Comparison of ENCODE assay signal across 23 mouse cellular contexts in the genomic region with DNA sequence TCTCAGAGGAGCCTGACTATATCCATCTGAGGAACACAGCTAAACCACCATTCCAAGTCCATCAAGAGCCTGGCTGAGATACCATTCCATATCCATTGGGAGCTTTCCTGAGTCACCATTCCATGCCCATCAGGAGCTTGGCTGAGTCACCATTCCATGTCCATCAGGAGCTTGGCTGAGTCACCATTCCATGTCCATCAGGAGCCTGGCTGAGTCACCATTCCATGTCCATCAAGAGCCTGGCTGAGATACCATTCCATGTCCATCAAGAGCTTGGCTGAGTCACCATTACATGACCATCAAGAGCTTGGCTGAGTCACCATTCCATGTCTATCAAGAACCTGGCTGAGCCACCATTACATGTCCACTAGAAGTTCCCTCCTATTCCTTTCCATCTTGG.
DNase-seq lines count a peak whose midpoint lies in the region; ATAC-seq and TF ChIP-seq lines count a peak whose summit lies in the region.
"Had no signal": no experiment of that assay in that cellular context is flagged by ENCODE, and none has a peak within 500 bp of the region (broad histone marks: within the 10 kb centered on the region; RNA-seq: fewer than 3 reads in every experiment).

No protein-coding gene starts in this region.

- H3K4me1 ChIP-seq in ES-E14 (ENCODE audit: control insufficient read depth in 2 of 2, insufficient read depth in 2 of 2, low read length in 2 of 2, poor library complexity in 1 of 2), result peaks cover 0 to 2% of the 10 kb centered on the region in 2 experiments; a peak in 1 of 4 replicates
- H3K4me1 ChIP-seq in liver, postnatal 0 days (ENCODE audit: insufficient read depth), result no peaks in the 10 kb centered on the region
- H3K4me1 ChIP-seq: embryonic facial prominence, embryonic 10.5 days; forebrain, embryonic 13.5 days; heart, embryonic 15.5 days; hindbrain, embryonic 13.5 days; intestine, embryonic 15.5 days had no signal

- no peaks in the 10 kb centered on the region for H3K36me3 ChIP-seq in ES-E14 (ENCODE audit: control insufficient read depth, insufficient read depth, low read length, poor library complexity, severe bottlenecking)
- H3K36me3 ChIP-seq in liver, postnatal 0 days (replicated peaks; ENCODE audit: insufficient read depth, low read length), result no peaks in the 10 kb centered on the region
- H3K36me3 ChIP-seq: embryonic facial prominence, embryonic 10.5 days; heart, embryonic 15.5 days; hindbrain, embryonic 13.5 days; intestine, embryonic 15.5 days had no signal

- ATAC-seq in liver, postnatal 0 days, result no peak
- ATAC-seq: CD4-positive, CD25-positive, alpha-beta regulatory T cell, adult 4 months; forebrain, embryonic 13.5 days; forebrain, postnatal 0 days; intestine, embryonic 15.5 days had no signal

- no peaks in the 10 kb centered on the region for H3K9me3 ChIP-seq in ES-E14 (ENCODE audit: control insufficient read depth, insufficient read depth, low read depth, low read length)
- H3K9me3 ChIP-seq in liver, postnatal 0 days (ENCODE audit: low read length), result no peaks in the 10 kb centered on the region
- H3K9me3 ChIP-seq: embryonic facial prominence, embryonic 10.5 days; forebrain, embryonic 13.5 days; heart, embryonic 15.5 days; hindbrain, embryonic 13.5 days; intestine, embryonic 15.5 days had no signal

- in situ Hi-C loops in ES-E14 (cut with MboI; ENCODE audit: low sequenced_read_pairs in 2 of 2, unreplicated experiment in 2 of 2), result no loop called here

- no peaks in the 10 kb centered on the region for H3K27me3 ChIP-seq in liver, postnatal 0 days (ENCODE audit: insufficient read depth, low read length)
- H3K27me3 ChIP-seq: forebrain, embryonic 13.5 days; heart, embryonic 15.5 days; intestine, embryonic 15.5 days had no signal

- TF ChIP-seq EP300 in liver, postnatal 0 days (IDR thresholded peaks at IDR 0.05; ENCODE audit: low read depth), result no peak

- no peak overlapping the region for H3K4me3 ChIP-seq in ES-E14 (ENCODE audit: insufficient read depth in 1 of 2, low read depth in 1 of 2, low read length in 2 of 2, poor library complexity in 1 of 2, severe bottlenecking in 1 of 2)
- H3K4me3 ChIP-seq in liver, postnatal 0 days (ENCODE audit: low read depth, low read length), result no peak overlapping the region
- H3K4me3 ChIP-seq: embryonic facial prominence, embryonic 10.5 days; forebrain, embryonic 13.5 days; heart, adult 2 months; heart, embryonic 15.5 days; hindbrain, embryonic 13.5 days; intestine, embryonic 15.5 days had no signal

- H3K27ac ChIP-seq in ES-E14 (ENCODE audit: insufficient read depth, low read depth, low read length, poor library complexity, severe bottlenecking), result no peak overlapping the region
- no peak overlapping the region for H3K27ac ChIP-seq in liver, postnatal 0 days (ENCODE audit: low read depth)
- H3K27ac ChIP-seq: embryonic facial prominence, embryonic 10.5 days; forebrain, embryonic 13.5 days; heart, adult 2 months; heart, embryonic 15.5 days; hindbrain, embryonic 13.5 days; intestine, embryonic 15.5 days had no signal

- TF ChIP-seq CTCF in liver, postnatal 0 days (IDR thresholded peaks at IDR 0.05; ENCODE audit: low read depth), result no peak

- peak; percentile 36 for DNase-seq in adrenal gland, adult 2 months
- no peak for DNase-seq in adrenal gland, postnatal 4 days (ENCODE audit: low spot score in 2 of 2)
- no peak for DNase-seq in ES-E14 (ENCODE audit: low read depth, low spot score)
- peak; percentile 4 for DNase-seq in adrenal gland, postnatal 10 days
- peak; percentile 8 for DNase-seq in brain, adult 2 months (ENCODE audit: low read depth, low spot score)
- no peak for DNase-seq in liver, postnatal 0 days
- DNase-seq in MN1 (ENCODE audit: low spot score), result no peak
- DNase-seq in embryo, embryonic 9.5 days (ENCODE audit: extremely low spot score), result no peak
- DNase-seq: cerebellum, adult 11-12 months; cerebellum, adult 9-11 months; cerebellum, postnatal 36 days; forebrain, postnatal 0 days; gastrocnemius, postnatal 14 days; heart, adult 2 months; heart, postnatal 14 days; kidney, adult 2 months had no signal

- H3K9ac ChIP-seq in ES-E14 (ENCODE audit: insufficient read depth, low read depth, low read length, poor library complexity, severe bottlenecking), result no peak overlapping the region
- H3K9ac ChIP-seq in liver, postnatal 0 days (replicated peaks), result no peak overlapping the region
- H3K9ac ChIP-seq: forebrain, embryonic 13.5 days; forebrain, postnatal 0 days; heart, embryonic 15.5 days; hindbrain, embryonic 13.5 days; intestine, embryonic 15.5 days had no signal

- H3K4me2 ChIP-seq in liver, postnatal 0 days (ENCODE audit: low read depth, low read length), result no peak overlapping the region
- H3K4me2 ChIP-seq: forebrain, embryonic 13.5 days; heart, embryonic 11.5 days; heart, embryonic 15.5 days; hindbrain, embryonic 13.5 days; intestine, embryonic 15.5 days had no signal

TF ChIP-seq in ES-E14, 5 proteins besides CTCF, POLR2A, EP300 and RAD21:
- peak; percentile 47; the same call in 1 of the 2 replicates for TF ChIP-seq MAFK (IDR thresholded peaks at IDR 0.05; ENCODE audit: insufficient read depth, low read depth, low read length)
- TF ChIP-seq HCFC1 (IDR thresholded peaks at IDR 0.05; ENCODE audit: borderline replicate concordance, insufficient read depth, low read length), result no peak

Comparison
In these comparisons a context has a peak if more than half of its experiments do, and no peak if none do; other contexts are left out.
1. DNase-seq: peak in adrenal gland, adult 2 months (single experiment), adrenal gland, postnatal 10 days (single experiment) and brain, adult 2 months (single experiment); none in adrenal gland, postnatal 4 days (0 of 2), ES-E14 (single experiment), liver, postnatal 0 days (single experiment), MN1 (single experiment) and embryo, embryonic 9.5 days (single experiment).